Mouse (Mus musculus) kidney, adult 2 months (tissue): ENCODE results near the gene Gh. TPM values are rescaled to one million over a fixed set of nuclear protein-coding genes. Genes with fewer than 3 reads are reported as not detected.
A peak's percentile ranks its signal among the peaks of the same experiment; 100 is the strongest.

Experiments used
- DNase-seq: peaks from one replicate; pipeline ENCODE4 v3.0.0; 2021
- H3K27ac ChIP-seq: fragments of 200-500 bp; 2 replicates; pipeline ENCODE4 v1.5.1; 2012; ENCODE audit warnings: low read depth, low read length, control low read depth, inconsistent platforms; ENCODE audit not compliant: insufficient read depth
- H3K27me3 ChIP-seq: fragments of 200-500 bp; replicated peaks from 2 replicates; pipeline ENCODE4 v1.6.1; 2012; ENCODE audit warnings: mild to moderate bottlenecking, moderate library complexity, low read length, inconsistent platforms; ENCODE audit not compliant: control insufficient read depth, insufficient read depth
- H3K36me3 ChIP-seq: fragments of 200-500 bp; 2 replicates; pipeline ENCODE4 v1.6.1; 2012; ENCODE audit warnings: mild to moderate bottlenecking, moderate library complexity, low read length, inconsistent platforms; ENCODE audit not compliant: control insufficient read depth, insufficient read depth
- H3K4me1 ChIP-seq: fragments of 200-500 bp; 2 replicates; pipeline ENCODE4 v1.6.1; 2011; ENCODE audit warnings: low read length; ENCODE audit not compliant: control insufficient read depth, insufficient read depth
- H3K4me3 ChIP-seq: fragments of 200-500 bp; 2 replicates; pipeline ENCODE4 v1.5.1; 2011; ENCODE audit warnings: mild to moderate bottlenecking, low read depth, low read length, control low read depth; ENCODE audit not compliant: insufficient read depth
- CTCF ChIP-seq: fragments of 200-500 bp; conservative IDR thresholded peaks from 2 replicates; pipeline ENCODE4 v1.5.1; 2011; ENCODE audit warnings: low read depth, mild to moderate bottlenecking, control low read depth, low read length, moderate library complexity, mixed read lengths; ENCODE audit not compliant: insufficient read depth, insufficient read length
- POLR2A ChIP-seq: fragments of 200-500 bp; IDR thresholded peaks from one replicate; pipeline ENCODE4 v1.6.1; 2011; ENCODE audit warnings: low read depth, low read length, control low read depth
- WGBS: fragments of 180-500 bp; shearing (Covaris S2); methylation state at CpG from one replicate; pipeline ENCODE4 v1.1.7; 2018; 5-methylcytosine and 5-hydroxymethylcytosine counted together
- polyA plus RNA-seq: library from polyadenylated mRNA; depleted of rRNA; stranded (reverse); fragments of >200 nt; gene quantifications from 2 replicates; pipeline ENCODE4 v1.2.3, GENCODE M21; 2012; rRNA removed

The Gh gene
- polyA plus RNA-seq, 1 experiment = 0.16 TPM

- Histone ChIP-seq H3K27ac (no peak overlapping the region), H3K4me3 (no peak overlapping the region), H3K36me3 (peaks cover 12% of the 10 kb centered on the region), H3K27me3 (no peaks in the 10 kb centered on the region), H3K4me1 (peaks cover 20% of the 10 kb centered on the region)
- WGBS = 79% methylated on average over 9 of the region's 9 CpGs
- DNase-seq = no peak
- TF ChIP-seq POLR2A = no peak
- no peak for TF ChIP-seq CTCF
Measured at GRCm38 (mm10) chr11:106263963-106264362, 37.7 kb downstream of the Gh start.

GRCm38 (mm10) chr11:106260826-106261450 is 40.7 kb downstream of the Gh start:
- H3K4me1 ChIP-seq = no peaks in the 10 kb centered on the region
- DNase-seq = no peak
- TF ChIP-seq POLR2A (no peak), CTCF (no peak)
- no peak overlapping the region for H3K27ac ChIP-seq
- 64% methylated on average over 14 of the region's 14 CpGs for WGBS
- H3K27me3 ChIP-seq = no peaks in the 10 kb centered on the region
- no peak overlapping the region for H3K4me3 ChIP-seq
- peaks cover 6% of the 10 kb centered on the region for H3K36me3 ChIP-seq

GRCm38 (mm10) chr11:106256775-106257174 is 44.9 kb downstream of the Gh start:
- Histone ChIP-seq H3K4me1 (no peaks in the 10 kb centered on the region), H3K4me3 (peak overlapping the region; percentile 72), H3K27me3 (no peaks in the 10 kb centered on the region), H3K36me3 (no peaks in the 10 kb centered on the region), H3K27ac (no peak overlapping the region)
- peak; percentile 64 for DNase-seq
- 47% methylated on average over 5 of the region's 5 CpGs for WGBS
- TF ChIP-seq CTCF (no peak), POLR2A (no peak)

GRCm38 (mm10) chr11:106255685-106256451 is 45.8 kb downstream of the Gh start, which contains the start of the genes Ftsj3 and Psmc5:
Ftsj3 (minus strand) TSS chr11:106256079.
Psmc5 (plus strand) TSS chr11:106256154.
- Histone ChIP-seq H3K27me3 (no peaks in the 10 kb centered on the region), H3K4me3 (peak within 1 kb of the TSS; percentile 73), H3K4me1 (no peaks in the 10 kb centered on the region), H3K27ac (peak within 1 kb of the TSS; percentile 61), H3K36me3 (no peaks in the 10 kb centered on the region)
- DNase-seq = peak; percentile 99
- WGBS = under 1% methylated on average over 42 of the region's 42 CpGs
- TF ChIP-seq POLR2A (peak; percentile 73), CTCF (0 out of 2 replicates have a peak, but pooled peaks have one; percentile 9)

GRCm38 (mm10) chr11:106255174-106255573 is 46.5 kb downstream of the Gh start:
- no peak for DNase-seq
- H3K4me1 ChIP-seq = no peaks in the 10 kb centered on the region
- H3K27ac ChIP-seq = no peak overlapping the region
- WGBS = 1% methylated on average over 22 of the region's 22 CpGs
- peak overlapping the region; percentile 73 for H3K4me3 ChIP-seq
- no peaks in the 10 kb centered on the region; the same call in 1 of the 2 replicates for H3K36me3 ChIP-seq
- no peak for TF ChIP-seq POLR2A
- TF ChIP-seq CTCF = no peak
- H3K27me3 ChIP-seq = no peaks in the 10 kb centered on the region

GRCm38 (mm10) chr11:106254767-106255166 is 46.9 kb downstream of the Gh start:
- 13% methylated on average over 2 of the region's 2 CpGs for WGBS
- H3K27me3 ChIP-seq = no peaks in the 10 kb centered on the region
- H3K4me3 ChIP-seq = no peak overlapping the region
- no peak overlapping the region for H3K27ac ChIP-seq
- peaks cover 1% of the 10 kb centered on the region; the same call in 1 of the 2 replicates for H3K4me1 ChIP-seq
- no peak for TF ChIP-seq POLR2A
- TF ChIP-seq CTCF = no peak
- no peaks in the 10 kb centered on the region; the same call in 1 of the 2 replicates for H3K36me3 ChIP-seq
- no peak for DNase-seq

Other genes with a start within 250 kb of the Gh start
- 21.3 and 21.4 TPM in 2 replicates for gene Taco1, start 235.8 kb downstream of the Gh start, polyA plus RNA-seq
- gene Map3k3, start 217.3 kb downstream of the Gh start, polyA plus RNA-seq = 27.8 and 31.6 TPM in 2 replicates
- not detected in 2 replicates for gene Gm10840, start 141.0 kb downstream of the Gh start, polyA plus RNA-seq
- 27.8 and 48.3 TPM in 2 replicates for gene Limd2, start 141.0 kb downstream of the Gh start, polyA plus RNA-seq
- 28.4 and 28.5 TPM in 2 replicates for gene Strada, start 99.7 kb downstream of the Gh start, polyA plus RNA-seq
- gene Ccdc47, start 85.5 kb downstream of the Gh start, polyA plus RNA-seq = 14.0 and 20.6 TPM in 2 replicates
- 8.3 and 10.0 TPM in 2 replicates for gene Ddx42, start 84.9 kb downstream of the Gh start, polyA plus RNA-seq
- gene Ftsj3, start 45.8 kb downstream of the Gh start, polyA plus RNA-seq = 11.7 TPM in 2 replicates
- gene Psmc5, start 45.7 kb downstream of the Gh start, polyA plus RNA-seq = 52.5 and 66.9 TPM in 2 replicates
- 70.0 and 77.9 TPM in 2 replicates for gene Smarcd2, start 28.9 kb downstream of the Gh start, polyA plus RNA-seq
- 0.02 and 0.03 TPM in 2 replicates for gene Tcam1, start 25.2 kb downstream of the Gh start, polyA plus RNA-seq
- gene Cd79b, start 12.9 kb upstream of the Gh start, polyA plus RNA-seq = 2.7 and 17.9 TPM in 2 replicates
- 0.11 and 1.9 TPM in 2 replicates for gene Scn4a, start 51.4 kb upstream of the Gh start, polyA plus RNA-seq
- 0.12 and 0.58 TPM in 2 replicates for gene Prr29, start 63.6 kb upstream of the Gh start, polyA plus RNA-seq
- gene Icam2, start 86.2 kb upstream of the Gh start, polyA plus RNA-seq = 35.0 and 38.1 TPM in 2 replicates
- gene Ern1, start 186.0 kb upstream of the Gh start, polyA plus RNA-seq = 12.6 and 15.1 TPM in 2 replicates